Mouse (Mus musculus) myocyte (in vitro differentiated cells): ENCODE measurements around the gene Cdk5. TPM values are rescaled to one million over a fixed set of nuclear protein-coding genes. Genes with fewer than 3 reads are reported as not detected.
A peak's percentile ranks its signal among the peaks of the same experiment; 100 is the strongest.

ENCODE experiments used
- H3K27me3 ChIP-seq: one replicate; pipeline ENCODE4 v1.6.1; 2011; ENCODE audit not compliant: control insufficient read depth, insufficient read depth, insufficient read length
- H3K36me3 ChIP-seq: one replicate; pipeline ENCODE4 v1.6.1; 2011; ENCODE audit not compliant: control insufficient read depth, insufficient read depth
- H3K4me2 ChIP-seq: one replicate; pipeline ENCODE4 v1.6.1; 2011; ENCODE audit warnings: low read depth, control low read depth
- H3K4me3 ChIP-seq: one replicate; pipeline ENCODE4 v1.5.1; 2011; ENCODE audit warnings: mild to moderate bottlenecking, control low read depth, moderate library complexity
- H3K79me2 ChIP-seq: one replicate; pipeline ENCODE4 v1.6.1; 2011; ENCODE audit not compliant: control insufficient read depth, insufficient read depth
- H3ac ChIP-seq: one replicate; pipeline ENCODE4 v1.6.1; 2011; ENCODE audit not compliant: control insufficient read depth, insufficient read length
- CEBPB ChIP-seq: IDR thresholded peaks from 2 replicates; pipeline ENCODE4 v1.6.1; 2011; ENCODE audit warnings: mild to moderate bottlenecking, moderate library complexity; ENCODE audit not compliant: poor library complexity, insufficient read depth, severe bottlenecking
- E2F4 ChIP-seq: IDR thresholded peaks from one replicate; pipeline ENCODE4 v1.6.1; 2011; ENCODE audit warnings: mild to moderate bottlenecking, control low read depth, moderate library complexity; ENCODE audit not compliant: insufficient read depth
- MAX ChIP-seq: IDR thresholded peaks from one replicate; pipeline ENCODE4 v1.6.1; 2011; ENCODE audit warnings: low read depth, mild to moderate bottlenecking, control low read depth
- MYOD1 ChIP-seq, 3 experiments: IDR thresholded peaks; one replicate each; pipeline ENCODE4 v1.6.1; 2011; ENCODE audit warnings: control low read depth in 2 of 3, low read depth in 2 of 3, mild to moderate bottlenecking in 2 of 3, moderate library complexity in 1 of 3; ENCODE audit not compliant: insufficient read length in 2 of 3, control insufficient read depth in 1 of 3
- MYOG ChIP-seq, 3 experiments: IDR thresholded peaks; one replicate each; pipeline ENCODE4 v1.6.1; 2011; ENCODE audit warnings: control low read depth in 2 of 3, low read depth in 2 of 3, mild to moderate bottlenecking in 2 of 3; ENCODE audit not compliant: insufficient read length in 2 of 3, control insufficient read depth in 1 of 3, insufficient read depth in 1 of 3
- POLR2A ChIP-seq: IDR thresholded peaks from one replicate; pipeline ENCODE4 v1.6.1; 2011; ENCODE audit warnings: low read depth, mild to moderate bottlenecking, control low read depth, moderate library complexity; ENCODE audit not compliant: insufficient read length
- POLR2AphosphoS2 ChIP-seq: IDR thresholded peaks from one replicate; pipeline ENCODE4 v1.6.1; 2011; ENCODE audit warnings: low read depth, control low read depth; ENCODE audit not compliant: insufficient read length
- REST ChIP-seq: IDR thresholded peaks from one replicate; pipeline ENCODE4 v1.6.1; 2011; ENCODE audit warnings: mild to moderate bottlenecking, control low read depth, moderate library complexity; ENCODE audit not compliant: insufficient read depth, insufficient read length
- SRF ChIP-seq: IDR thresholded peaks from one replicate; pipeline ENCODE4 v1.6.1; 2011; ENCODE audit warnings: low read depth; ENCODE audit not compliant: control insufficient read depth, insufficient read length
- TCF12 ChIP-seq: IDR thresholded peaks from one replicate; pipeline ENCODE4 v1.6.1; 2011; ENCODE audit warnings: mild to moderate bottlenecking, control low read depth; ENCODE audit not compliant: poor library complexity, insufficient read depth, severe bottlenecking
- TCF3 ChIP-seq: IDR thresholded peaks from one replicate; pipeline ENCODE4 v1.6.1; 2011; ENCODE audit warnings: low read depth, control low read depth; ENCODE audit not compliant: insufficient read length
- USF1 ChIP-seq: IDR thresholded peaks from one replicate; pipeline ENCODE4 v1.6.1; 2011; ENCODE audit warnings: low read depth, mild to moderate bottlenecking, control low read depth, moderate library complexity
- polyA plus RNA-seq: library from polyadenylated mRNA; unstranded; fragments of >200 nt; fragmentation: generic; extraction: Trizol; gene quantifications from one replicate; pipeline ENCODE4 v1.2.1, GENCODE M21; 2012; ENCODE audit warnings: missing spikeins

Gene Cdk5
- polyA plus RNA-seq = 30.0 TPM

DNA sequence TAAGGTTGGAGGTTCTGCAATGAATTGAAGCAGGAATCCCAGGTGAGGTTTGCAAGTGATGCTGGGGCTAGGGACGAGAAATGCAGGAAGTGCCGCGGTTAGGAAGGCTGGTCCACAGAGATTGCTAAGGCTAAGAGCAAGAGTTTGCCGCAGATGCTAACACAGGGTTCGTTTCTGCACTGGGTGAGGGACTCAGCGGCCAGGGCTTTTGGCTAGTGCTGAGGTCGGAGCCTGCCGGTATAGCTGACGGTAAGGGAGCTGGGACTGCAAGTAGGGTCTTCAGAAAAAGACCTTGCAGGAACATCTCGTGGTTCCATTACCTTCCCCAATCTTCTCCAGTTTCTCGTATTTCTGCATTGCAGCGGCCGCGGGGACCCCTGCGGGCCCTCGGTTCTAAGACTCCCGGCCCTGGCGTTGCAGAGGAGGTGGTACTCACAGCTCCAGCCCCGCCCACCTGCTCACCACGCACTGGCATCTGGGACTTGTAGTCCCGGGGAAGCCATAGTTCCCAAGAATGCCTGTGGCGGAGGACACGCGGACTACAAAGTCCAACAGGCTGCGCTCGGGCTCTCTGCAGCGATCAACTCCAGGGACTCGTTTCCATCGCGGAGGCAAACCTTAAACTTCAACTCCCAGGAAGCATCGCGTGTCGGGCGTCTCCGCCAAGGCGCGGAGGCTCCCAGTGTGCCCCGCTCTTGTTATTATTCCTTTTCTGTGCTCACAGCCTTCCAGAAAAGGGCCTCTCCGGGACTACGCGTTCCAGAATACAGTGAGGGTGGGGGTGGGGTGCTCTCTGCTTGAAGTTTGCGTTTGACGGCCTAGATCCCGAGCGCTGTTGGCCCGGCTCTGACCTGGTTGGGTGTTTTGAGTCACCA lies at the start of gene Cdk5, which contains the start of gene Slc4a2:
Gene Cdk5, minus strand, starts transcription at position 402 of the 875 bp plus-strand sequence.
Gene Slc4a2, plus strand, starts transcription at position 709 of the 875 bp plus-strand sequence.
- peaks cover 7% of the 10 kb centered on the region for H3K36me3 ChIP-seq
- peaks cover 27% of the 10 kb centered on the region for H3K79me2 ChIP-seq
- H3K4me2 ChIP-seq = peak within 1 kb of the TSS; percentile 92
- peak within 1 kb of the TSS; percentile 55 for H3ac ChIP-seq
- no peak for TF ChIP-seq TCF3
- TF ChIP-seq MAX = no peak
- TF ChIP-seq POLR2A = peak; percentile 67
- TF ChIP-seq MYOD1 (IDR thresholded peaks at IDR 0.05; ENCODE audit: control insufficient read depth in 1 of 3, insufficient read length in 2 of 3, low read depth in 2 of 3) = peak in 2 of 3 experiments; percentile 8 to 13
- TF ChIP-seq POLR2AphosphoS2 = peak; percentile 78
- no peak for TF ChIP-seq USF1
- no peak for TF ChIP-seq TCF12
- TF ChIP-seq SRF = no peak
- no peak for TF ChIP-seq MYOG (IDR thresholded peaks at IDR 0.05; ENCODE audit: control insufficient read depth in 1 of 3, insufficient read depth in 1 of 3, insufficient read length in 2 of 3, low read depth in 2 of 3)
- TF ChIP-seq E2F4 = no peak
- TF ChIP-seq CEBPB = no peak
- no peak for TF ChIP-seq REST
- no peaks in the 10 kb centered on the region for H3K27me3 ChIP-seq
- peak within 1 kb of the TSS; percentile 95 for H3K4me3 ChIP-seq

DNA sequence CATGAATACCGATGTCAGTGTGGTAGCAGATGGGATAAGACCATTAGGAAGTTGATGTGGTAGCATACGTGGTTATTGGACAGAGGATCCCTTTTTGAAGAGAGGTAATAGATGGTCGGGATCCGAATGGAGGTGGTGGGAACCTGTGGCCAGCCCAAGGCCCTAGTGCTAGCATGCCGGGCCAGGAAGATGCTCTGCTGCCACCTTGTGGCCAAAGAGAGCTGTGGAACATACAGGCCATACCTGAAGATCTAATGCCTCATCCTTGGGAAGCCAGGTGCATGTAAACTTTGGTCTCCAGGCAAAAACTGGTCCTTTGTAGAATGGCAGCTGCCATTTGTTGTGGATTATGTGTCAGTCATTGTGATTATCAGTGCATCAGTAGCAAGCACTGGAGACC lies 47.3 kb upstream of the Cdk5 start:
- TF ChIP-seq MYOD1 (IDR thresholded peaks at IDR 0.05; ENCODE audit: control insufficient read depth in 1 of 3, insufficient read length in 2 of 3, low read depth in 2 of 3) (no peak), MAX (no peak), REST (no peak), TCF12 (no peak), SRF (no peak), USF1 (no peak), MYOG (IDR thresholded peaks at IDR 0.05; ENCODE audit: control insufficient read depth in 1 of 3, insufficient read depth in 1 of 3, insufficient read length in 2 of 3, low read depth in 2 of 3) (no peak), POLR2A (no peak), POLR2AphosphoS2 (no peak), E2F4 (no peak), CEBPB (no peak), TCF3 (no peak)
- no peaks in the 10 kb centered on the region for H3K27me3 ChIP-seq

DNA sequence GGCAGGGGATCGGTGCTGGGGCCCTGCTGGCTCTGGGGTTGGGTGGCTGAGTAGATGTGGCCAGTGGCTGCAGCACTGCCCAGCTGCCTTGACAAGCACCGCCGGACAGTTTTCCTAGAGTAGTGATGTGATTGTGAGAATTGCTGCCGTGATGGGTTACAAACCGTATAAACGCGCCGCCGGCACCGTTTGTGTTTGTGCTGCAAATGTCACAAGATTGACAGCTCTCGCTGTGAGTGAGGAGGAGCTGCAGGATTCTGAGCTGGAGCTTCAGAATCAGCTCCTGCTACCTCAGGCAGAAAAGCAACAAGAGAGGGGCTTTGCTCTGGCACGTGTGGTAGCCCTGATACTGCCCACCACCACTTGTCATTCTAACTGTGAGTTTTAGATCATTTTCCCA lies 43.4 kb upstream of the Cdk5 start:
- TF ChIP-seq MAX (no peak), TCF3 (no peak), POLR2A (no peak)

More for the DNA sequence above, 47.3 kb upstream of the Cdk5 start:
- no peak overlapping the region for H3K4me2 ChIP-seq
- no peak overlapping the region for H3ac ChIP-seq
- peaks cover 78% of the 10 kb centered on the region for H3K79me2 ChIP-seq
- no peak overlapping the region for H3K4me3 ChIP-seq
- no peaks in the 10 kb centered on the region for H3K36me3 ChIP-seq

DNA sequence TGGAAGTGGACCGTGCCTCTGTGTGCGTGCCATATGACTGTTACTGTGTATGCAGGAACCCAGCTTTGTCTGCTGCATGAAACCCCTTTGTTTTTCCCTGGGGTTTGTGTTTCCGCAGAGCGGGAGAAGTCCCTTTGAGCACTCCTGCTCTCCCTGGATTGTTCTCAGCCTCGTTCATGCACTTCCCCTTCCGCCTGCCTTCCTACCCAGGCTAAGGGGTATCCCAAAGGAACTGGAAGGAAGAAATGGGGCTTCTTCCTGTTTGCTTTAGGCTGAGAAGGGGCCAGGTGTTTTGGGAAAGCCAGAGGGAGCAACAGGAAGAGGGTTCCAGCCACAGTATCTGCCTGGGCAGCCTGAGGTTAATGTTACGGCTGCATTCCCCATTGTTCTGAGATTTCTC lies 32.3 kb upstream of the Cdk5 start:
- no peak overlapping the region for H3ac ChIP-seq
- H3K36me3 ChIP-seq = no peaks in the 10 kb centered on the region
- no peak for TF ChIP-seq POLR2AphosphoS2
- TF ChIP-seq MAX = no peak
- no peak for TF ChIP-seq E2F4
- no peak for TF ChIP-seq TCF12
- TF ChIP-seq SRF = no peak
- TF ChIP-seq POLR2A = no peak
- no peak for TF ChIP-seq CEBPB
- no peak for TF ChIP-seq REST
- no peak for TF ChIP-seq MYOD1 (IDR thresholded peaks at IDR 0.05; ENCODE audit: control insufficient read depth in 1 of 3, insufficient read length in 2 of 3, low read depth in 2 of 3)
- no peak for TF ChIP-seq USF1
- no peak for TF ChIP-seq TCF3
- TF ChIP-seq MYOG (IDR thresholded peaks at IDR 0.05; ENCODE audit: control insufficient read depth in 1 of 3, insufficient read depth in 1 of 3, insufficient read length in 2 of 3, low read depth in 2 of 3) = no peak
- peak overlapping the region; percentile 83 for H3K4me2 ChIP-seq
- H3K4me3 ChIP-seq = no peak overlapping the region
- peaks cover 82% of the 10 kb centered on the region for H3K79me2 ChIP-seq
- H3K27me3 ChIP-seq = no peaks in the 10 kb centered on the region

More for the DNA sequence above, 43.4 kb upstream of the Cdk5 start:
- Histone ChIP-seq H3K36me3 (no peaks in the 10 kb centered on the region), H3K27me3 (no peaks in the 10 kb centered on the region), H3K4me2 (no peak overlapping the region), H3K4me3 (no peak overlapping the region), H3K79me2 (peaks cover 95% of the 10 kb centered on the region), H3ac (no peak overlapping the region)

DNA sequence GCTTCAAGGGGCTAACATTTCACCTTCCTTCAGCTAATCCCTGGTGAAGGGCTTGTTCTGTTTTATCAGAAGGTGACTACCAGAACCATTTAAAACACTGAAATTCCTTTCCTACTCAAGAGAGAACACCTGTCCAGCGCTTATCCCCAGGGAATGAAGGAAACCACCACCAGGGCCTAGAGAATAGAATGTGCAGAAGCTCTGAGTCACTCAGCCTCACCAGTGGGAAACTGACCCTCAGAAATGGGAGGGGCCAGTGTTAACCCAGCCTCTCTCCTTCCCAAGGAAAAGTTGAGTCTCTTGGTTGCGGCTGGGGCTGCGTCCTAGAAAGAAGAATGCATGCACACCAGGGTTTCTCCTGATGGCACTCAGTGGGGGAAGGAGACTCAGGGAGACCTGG lies 31.7 kb upstream of the Cdk5 start:
- Histone ChIP-seq H3K4me2 (peak overlapping the region; percentile 83), H3ac (no peak overlapping the region), H3K36me3 (no peaks in the 10 kb centered on the region), H3K4me3 (no peak overlapping the region), H3K79me2 (peaks cover 76% of the 10 kb centered on the region), H3K27me3 (no peaks in the 10 kb centered on the region)
- TF ChIP-seq TCF3 (no peak), CEBPB (no peak), POLR2A (no peak), SRF (no peak), MYOD1 (IDR thresholded peaks at IDR 0.05; ENCODE audit: control insufficient read depth in 1 of 3, insufficient read length in 2 of 3, low read depth in 2 of 3) (peak in 2 of 3 experiments; percentile 20 to 47), TCF12 (peak; percentile 9)
